Mouse (Mus musculus) ES-E14 (cell line): Measurements from ENCODE around the gene Ino80e. TPM values are rescaled to one million over a fixed set of nuclear protein-coding genes. Genes with fewer than 3 reads are reported as not detected.

Experiments
- DNase-seq: peaks from one replicate; pipeline ENCODE4 v3.0.0-alpha.2; 2013; ENCODE audit warnings: low read depth, low spot score
- H3K27ac ChIP-seq: 2 replicates; pipeline ENCODE4 v1.5.1; 2012; ENCODE audit warnings: low read depth, mild to moderate bottlenecking, low read length, moderate library complexity, mixed read lengths; ENCODE audit not compliant: poor library complexity, insufficient read depth, severe bottlenecking
- H3K36me3 ChIP-seq: 2 replicates; pipeline ENCODE4 v1.6.1; 2012; ENCODE audit warnings: mild to moderate bottlenecking, low read length, moderate library complexity, mixed read lengths; ENCODE audit not compliant: control insufficient read depth, poor library complexity, insufficient read depth, severe bottlenecking
- H3K4me1 ChIP-seq, 2 experiments: fragments of 150-350 bp in 1 of 2; sonication (generic) in 1 of 2; 2 replicates each; pipeline ENCODE4 v1.6.1; 2012; ENCODE audit warnings: low read length in 2 of 2, mild to moderate bottlenecking in 1 of 2, mixed read lengths in 1 of 2; ENCODE audit not compliant: control insufficient read depth in 2 of 2, insufficient read depth in 2 of 2, poor library complexity in 1 of 2
- H3K4me3 ChIP-seq, 2 experiments: fragments of 150-350 bp in 1 of 2; sonication (generic) in 1 of 2; 2 replicates each; pipeline ENCODE4 v1.5.1; 2012; ENCODE audit warnings: low read length in 2 of 2, low read depth in 1 of 2, mild to moderate bottlenecking in 1 of 2, mixed read lengths in 1 of 2; ENCODE audit not compliant: insufficient read depth in 1 of 2, poor library complexity in 1 of 2, severe bottlenecking in 1 of 2
- H3K9ac ChIP-seq: 2 replicates; pipeline ENCODE4 v1.6.1; 2012; ENCODE audit warnings: low read depth, mild to moderate bottlenecking, low read length, mixed read lengths; ENCODE audit not compliant: poor library complexity, insufficient read depth, severe bottlenecking
- H3K9me3 ChIP-seq: fragments of 150-350 bp; sonication (generic); 2 replicates; pipeline ENCODE4 v1.6.1; 2012; ENCODE audit warnings: low read depth, mild to moderate bottlenecking, low read length; ENCODE audit not compliant: control insufficient read depth, insufficient read depth
- CHD2 ChIP-seq: IDR thresholded peaks from 2 replicates; pipeline ENCODE4 v1.6.1; 2014; ENCODE audit warnings: mild to moderate bottlenecking, low read depth, low read length, inconsistent platforms
- HCFC1 ChIP-seq: IDR thresholded peaks from 2 replicates; pipeline ENCODE4 v1.6.1; 2012; ENCODE audit warnings: low read length, inconsistent platforms, borderline replicate concordance; ENCODE audit not compliant: insufficient read depth
- MAFK ChIP-seq: IDR thresholded peaks from 2 replicates; pipeline ENCODE4 v1.6.1; 2014; ENCODE audit warnings: mild to moderate bottlenecking, low read depth, low read length, inconsistent platforms; ENCODE audit not compliant: insufficient read depth
- ZC3H11A ChIP-seq: IDR thresholded peaks from 2 replicates; pipeline ENCODE4 v1.6.1; 2012; ENCODE audit warnings: low read depth, mild to moderate bottlenecking, inconsistent platforms, low read length, borderline replicate concordance
- ZNF384 ChIP-seq: IDR thresholded peaks from 2 replicates; pipeline ENCODE4 v1.6.1; 2012; ENCODE audit warnings: low read depth, low read length, inconsistent platforms
- in situ Hi-C, 2 experiments: fragments of 600-800 bp; cut with MboI; formaldehyde crosslinking; loops; one replicate each; pipeline ENCODE4 v1.15.1; 2025; ENCODE audit warnings: low sequenced_read_pairs in 2 of 2, inconsistent platforms in 1 of 2; ENCODE audit not compliant: unreplicated experiment in 2 of 2
- total RNA-seq: library from RNA; depleted of rRNA; stranded (reverse); fragments of 300-350 nt; gene quantifications from 2 replicates; pipeline ENCODE4 v1.2.3, GENCODE M21; 2012

Gene Ino80e
- total RNA-seq, 1 experiment: 78.7 TPM

DNA sequence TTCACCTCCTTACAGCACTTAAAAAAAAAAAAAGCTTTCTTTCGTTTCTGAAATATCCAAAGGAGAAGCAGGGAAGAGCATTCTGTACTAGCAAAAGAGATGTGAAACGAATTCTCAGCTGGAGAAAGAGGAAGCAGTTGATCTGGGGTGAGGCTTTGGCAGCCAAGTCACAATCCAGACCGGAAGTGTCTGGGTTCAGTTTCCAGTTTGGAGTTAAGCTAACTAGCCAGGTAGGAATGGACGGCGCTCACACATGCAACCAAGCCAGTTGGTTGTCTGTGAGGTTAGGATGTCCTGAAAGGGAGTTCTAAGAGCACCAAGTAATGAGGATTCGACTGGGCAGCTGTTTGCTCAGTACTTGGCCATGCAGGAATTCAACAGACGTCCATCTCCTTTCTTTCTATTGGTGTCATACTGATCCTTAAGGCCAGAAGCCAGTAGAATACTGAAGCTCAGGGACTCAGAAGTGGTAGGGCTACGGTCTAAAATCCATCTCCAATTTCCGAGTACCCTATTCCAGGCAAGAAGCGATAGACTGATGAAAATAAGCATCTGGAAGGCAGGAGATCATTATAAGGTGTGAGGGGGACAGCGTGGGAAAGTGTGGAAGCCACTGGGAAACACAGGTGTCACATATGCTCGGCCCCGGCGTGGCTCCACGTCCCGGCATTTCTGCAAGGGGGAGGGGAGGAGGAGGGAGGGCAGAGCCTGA, 35.4 kb upstream of the Ino80e start:
- no peak for TF ChIP-seq ZNF384
- peak overlapping the region; percentile 77 to 82 for H3K4me3 ChIP-seq
- DNase-seq: no peak
- H3K4me1 ChIP-seq: peaks cover 2 to 3% of the 10 kb centered on the region in 2 experiments; a peak in 2 of 4 replicates
- no peaks in the 10 kb centered on the region for H3K9me3 ChIP-seq
- H3K9ac ChIP-seq: peak overlapping the region; percentile 80
- no peaks in the 10 kb centered on the region; the same call in 1 of the 2 replicates for H3K36me3 ChIP-seq
- H3K27ac ChIP-seq: no peak overlapping the region
- in situ Hi-C loops: no loop called here

DNA sequence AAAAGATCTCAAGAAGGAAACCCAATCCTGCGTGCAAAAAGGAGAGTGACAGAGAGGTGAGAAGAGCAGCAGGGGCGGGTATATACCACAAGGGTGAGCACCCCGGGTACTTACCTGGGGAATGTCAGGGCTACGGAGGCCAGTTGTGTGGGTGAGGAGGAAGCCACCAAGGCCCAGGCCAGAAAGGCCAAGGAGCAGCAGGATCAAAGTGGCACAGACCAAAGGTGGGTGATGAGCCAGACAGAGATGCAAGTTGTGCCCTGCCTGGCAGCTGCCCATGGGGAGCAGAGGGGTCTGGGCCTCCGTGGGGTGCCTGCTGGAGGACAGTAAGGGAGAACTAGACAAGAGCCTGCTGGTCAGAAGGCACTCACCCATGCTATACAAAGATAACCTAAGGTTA, 34.7 kb upstream of the Ino80e start:
- in situ Hi-C loops: no loop called here
- peaks cover 2 to 3% of the 10 kb centered on the region in 2 experiments; a peak in 2 of 4 replicates for H3K4me1 ChIP-seq
- TF ChIP-seq ZNF384 (no peak), ZC3H11A (no peak), MAFK (no peak), HCFC1 (no peak)
- no peak overlapping the region for H3K9ac ChIP-seq
- H3K36me3 ChIP-seq: no peaks in the 10 kb centered on the region; the same call in 1 of the 2 replicates
- no peak for DNase-seq
- no peak overlapping the region for H3K27ac ChIP-seq
- no peaks in the 10 kb centered on the region for H3K9me3 ChIP-seq
- no peak overlapping the region for H3K4me3 ChIP-seq

DNA sequence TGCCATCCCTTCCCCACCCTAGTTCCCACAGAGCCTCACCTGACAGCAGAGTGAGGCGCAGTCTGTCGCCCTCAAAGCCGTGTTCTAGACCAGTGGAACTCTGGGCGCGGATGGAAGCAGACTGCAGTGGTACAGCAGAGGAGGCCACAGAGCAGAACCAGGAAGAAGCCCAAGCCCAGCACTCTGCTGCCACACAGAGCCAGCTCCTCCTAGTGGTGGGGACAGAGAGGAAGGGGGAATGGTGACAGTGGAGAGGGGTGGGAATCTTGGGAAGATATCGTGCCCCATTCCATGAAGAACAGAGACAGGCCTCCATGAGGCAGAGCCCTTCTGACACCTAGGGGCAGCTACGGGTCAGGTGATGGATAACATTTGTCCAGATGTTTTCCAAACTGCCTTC, 26.7 kb upstream of the Ino80e start:
- peak overlapping the region; percentile 53; the same call in 1 of the 2 replicates for H3K9ac ChIP-seq
- H3K27ac ChIP-seq: no peak overlapping the region
- DNase-seq: peak; percentile 39
- no peak overlapping the region for H3K4me3 ChIP-seq
- peaks cover 5 to 6% of the 10 kb centered on the region in 2 experiments; a peak in 2 of 4 replicates for H3K4me1 ChIP-seq
- in situ Hi-C loops: no loop called here
- H3K36me3 ChIP-seq: no peaks in the 10 kb centered on the region
- no peak for TF ChIP-seq ZNF384
- TF ChIP-seq HCFC1: no peak
- no peak for TF ChIP-seq MAFK
- TF ChIP-seq CHD2: no peak
- TF ChIP-seq ZC3H11A: no peak
- no peaks in the 10 kb centered on the region for H3K9me3 ChIP-seq

DNA sequence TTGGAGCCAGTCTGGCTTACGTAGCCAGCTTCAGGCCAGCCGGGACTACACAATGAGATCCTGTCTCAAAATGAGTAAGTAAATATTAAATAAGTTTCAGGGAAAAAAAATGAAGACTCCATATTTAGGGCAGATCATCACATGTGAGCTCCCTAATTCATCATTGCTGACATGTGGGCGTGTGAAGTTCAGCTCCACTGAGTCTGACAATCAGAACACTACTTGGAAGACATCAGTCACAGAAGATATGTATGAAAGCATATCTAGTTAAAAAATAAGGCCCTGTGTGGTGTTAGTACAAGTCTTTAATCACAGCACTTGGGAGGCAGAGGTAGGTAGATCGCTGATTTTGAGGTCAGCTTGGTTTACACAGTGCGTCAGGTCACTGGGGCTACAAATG, 25.1 kb upstream of the Ino80e start:
- in situ Hi-C loops: no loop called here
- TF ChIP-seq ZNF384 (no peak), MAFK (no peak), HCFC1 (no peak), ZC3H11A (no peak), CHD2 (no peak)
- DNase-seq: no peak
- H3K9ac ChIP-seq: no peak overlapping the region
- peaks cover 5 to 9% of the 10 kb centered on the region in 2 experiments; a peak in 3 of 4 replicates for H3K4me1 ChIP-seq
- H3K9me3 ChIP-seq: no peaks in the 10 kb centered on the region
- no peak overlapping the region for H3K27ac ChIP-seq
- H3K36me3 ChIP-seq: no peaks in the 10 kb centered on the region
- H3K4me3 ChIP-seq: no peak overlapping the region
